Mouse (Mus musculus): ENCODE measurements at regions not wholly inside any gene's neighbourhood (a gene's known extent, or its start where the extent isn't known, plus 50 kb on each side); places are given as distances from the start of the nearest gene placed in this dataset.
"Not testable (repeated sequence)": the region's sequence is repeated elsewhere in the genome, so short reads cannot be mapped to it uniquely, and the experiment has no call there.

- no peak for DNase-seq
Observed at GRCm38 (mm10) chr1:143286274-143286967, 354.0 kb upstream of the B3galt2 start.

GRCm38 (mm10) chr1:143287448-143287847 lies 353.0 kb upstream of the B3galt2 start:
- no peak for DNase-seq

DNA sequence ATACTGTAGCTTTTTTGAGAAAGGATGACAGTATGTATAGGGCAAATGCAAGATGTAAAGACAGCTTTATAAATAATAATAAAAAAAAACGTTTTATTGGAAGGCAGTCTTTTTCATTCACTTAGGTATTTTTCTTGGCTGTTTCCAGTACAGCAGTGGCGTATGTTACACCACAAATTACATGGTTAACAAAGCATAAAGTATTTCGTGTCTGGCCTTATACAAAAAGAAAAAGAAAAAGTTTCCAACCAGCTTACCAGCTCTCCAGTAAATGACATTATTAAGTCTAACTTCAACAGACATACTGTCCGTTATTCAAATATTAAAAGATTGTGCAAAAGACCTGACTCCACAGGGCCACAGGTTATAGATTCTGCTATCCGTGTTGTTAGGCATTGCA lies 343.9 kb upstream of the B3galt2 start:
- no peak for DNase-seq

DNA sequence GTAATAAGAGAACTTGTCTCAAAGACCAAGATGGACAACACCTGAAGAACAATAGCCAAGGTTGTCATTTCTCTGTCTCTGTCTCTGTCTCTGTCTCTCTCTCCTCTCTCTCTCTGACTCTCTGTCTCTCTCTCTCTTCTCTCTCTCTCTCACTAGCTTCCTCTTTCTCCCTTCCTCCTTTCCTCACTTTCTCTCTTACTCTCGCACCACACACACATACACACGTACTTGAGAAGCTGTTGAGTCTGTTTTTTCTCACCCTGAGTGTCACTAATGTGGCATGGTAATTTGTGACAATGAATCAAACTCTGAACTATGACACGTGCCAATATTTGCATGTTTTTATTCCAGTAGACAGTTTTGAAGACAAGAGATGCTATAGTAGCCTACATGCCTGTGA lies 333.1 kb upstream of the B3galt2 start:
- no peak for DNase-seq

- no peak for DNase-seq
Observed at GRCm38 (mm10) chr1:143318381-143318780, 322.1 kb upstream of the B3galt2 start.

DNA sequence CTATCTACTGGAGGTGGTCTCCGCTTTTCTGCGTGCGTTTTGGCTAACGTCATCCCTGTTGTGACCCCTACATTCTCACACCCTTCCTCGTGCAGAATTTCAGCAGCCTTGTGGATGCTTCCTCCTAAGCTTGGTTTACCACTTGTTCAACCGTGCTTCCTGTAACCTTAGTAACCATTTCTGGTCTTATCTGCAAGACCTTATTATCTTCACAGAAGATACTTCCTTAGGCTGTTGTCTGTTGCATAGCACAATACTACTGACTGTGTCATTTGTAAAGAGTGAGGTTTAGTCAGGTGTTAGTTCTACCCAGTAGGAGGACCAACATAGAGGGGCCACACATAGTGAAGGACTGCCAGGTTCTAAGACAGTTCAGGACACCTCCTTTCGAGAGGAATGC lies 320.9 kb upstream of the B3galt2 start:
- no peak for DNase-seq

- no peak for DNase-seq
Observed at GRCm38 (mm10) chr1:143351388-143351787, 289.1 kb upstream of the B3galt2 start.

DNA sequence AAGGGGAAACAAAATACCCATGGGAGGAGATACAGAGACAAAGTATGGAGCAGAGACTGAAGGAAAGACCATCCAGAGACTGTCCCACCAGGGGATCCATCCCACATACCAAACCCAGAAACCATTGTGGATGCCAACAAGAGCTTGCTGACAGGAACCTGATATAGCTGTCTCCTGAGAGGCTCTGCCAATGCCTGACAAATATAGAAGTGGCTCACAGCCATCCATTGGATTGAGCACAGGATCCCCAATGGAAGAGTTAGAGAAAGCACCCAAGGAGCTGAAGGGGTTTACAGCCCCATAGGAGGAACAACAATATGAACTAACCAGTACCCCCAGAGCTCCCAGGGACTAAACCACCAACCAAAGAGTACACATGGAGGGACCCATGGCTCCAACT lies 280.2 kb upstream of the B3galt2 start:
- not testable (repeated sequence) for DNase-seq

DNA sequence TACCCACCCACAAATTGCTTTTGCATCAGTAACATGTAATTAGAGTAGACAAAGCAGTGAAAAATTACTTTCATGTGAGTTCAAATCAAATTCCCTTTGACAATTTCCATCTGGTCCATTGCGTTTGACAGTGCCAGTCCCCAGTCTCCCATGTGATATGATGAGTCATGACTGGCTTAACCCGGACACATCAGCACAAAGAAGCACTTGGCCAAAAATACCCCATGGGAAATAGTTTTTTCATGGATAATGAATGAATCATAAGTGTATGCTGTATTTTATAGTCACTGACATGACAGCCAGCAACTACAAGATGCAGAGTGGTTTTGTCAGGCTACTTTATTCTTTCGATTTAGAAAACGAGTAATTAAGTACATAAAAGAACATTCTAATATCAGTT lies 248.6 kb upstream of the B3galt2 start:
- no peak for DNase-seq

All from right cerebral cortex, postnatal 14 days (tissue).